Mouse (Mus musculus): ENCODE data around the gene Adamts7. TPM values are rescaled to one million over a fixed set of nuclear protein-coding genes. Genes with fewer than 3 reads are reported as not detected.

The Adamts7 gene
- total RNA-seq, 2 experiments from 2014 or later, result 7.3 to 10.8 TPM

GRCm38 (mm10) chr9:90196262-90196661 is 33.4 kb downstream of the Adamts7 start:
- DNase-seq, result no peak
- intact Hi-C loops (cut with DNase I), result no loop called here

DNA sequence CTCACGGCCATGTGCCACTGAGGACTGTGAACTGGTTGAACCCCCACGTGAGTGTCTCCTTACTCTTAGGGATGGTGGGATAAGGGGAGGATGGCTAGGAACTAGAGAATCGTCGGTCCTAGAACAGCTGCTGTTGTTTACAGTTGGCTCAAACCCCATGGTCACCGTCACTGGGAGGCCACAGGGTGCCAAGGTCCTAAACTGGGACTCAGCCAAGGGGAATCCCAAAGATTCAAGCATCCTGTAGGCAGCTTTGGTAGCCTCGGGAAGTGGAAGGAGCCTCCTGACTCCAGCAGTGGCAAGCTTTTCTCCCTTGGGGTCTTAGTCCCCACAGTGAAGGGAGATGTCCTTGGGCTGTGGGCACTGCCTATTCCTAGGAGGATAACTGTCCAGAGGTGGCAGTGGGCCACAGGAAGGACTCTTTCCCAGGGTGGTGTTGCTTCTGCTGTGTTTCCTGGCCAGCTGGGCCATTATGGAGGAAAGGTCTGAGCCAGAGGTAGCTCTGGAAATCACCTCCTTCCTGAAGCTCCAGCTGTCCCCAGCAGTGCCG is 34.3 kb downstream of the Adamts7 start:
- no peak for DNase-seq
- intact Hi-C loops (cut with DNase I), result no loop called here

GRCm38 (mm10) chr9:90197866-90198383 is 35.1 kb downstream of the Adamts7 start:
- DNase-seq, result peak; percentile 34
- intact Hi-C loops (cut with DNase I), result no loop called here

- intact Hi-C loops (cut with DNase I), result no loop called here
- DNase-seq, result peak; percentile 58
Measured at GRCm38 (mm10) chr9:90198531-90199449, 35.9 kb downstream of the Adamts7 start.

GRCm38 (mm10) chr9:90199611-90200010 is 36.7 kb downstream of the Adamts7 start:
- no peak for DNase-seq
- intact Hi-C loops (cut with DNase I), result loop anchor here (10.0 kb wide), 2 partner anchors 495 to 1845 kb away; no protein-coding TSS in a partner anchor

- intact Hi-C loops (cut with DNase I), result loop anchor here (10.0 kb wide), 2 partner anchors 494 to 1844 kb away; no protein-coding TSS in a partner anchor
Measured at GRCm38 (mm10) chr9:90200501-90200900, 37.6 kb downstream of the Adamts7 start.

DNA sequence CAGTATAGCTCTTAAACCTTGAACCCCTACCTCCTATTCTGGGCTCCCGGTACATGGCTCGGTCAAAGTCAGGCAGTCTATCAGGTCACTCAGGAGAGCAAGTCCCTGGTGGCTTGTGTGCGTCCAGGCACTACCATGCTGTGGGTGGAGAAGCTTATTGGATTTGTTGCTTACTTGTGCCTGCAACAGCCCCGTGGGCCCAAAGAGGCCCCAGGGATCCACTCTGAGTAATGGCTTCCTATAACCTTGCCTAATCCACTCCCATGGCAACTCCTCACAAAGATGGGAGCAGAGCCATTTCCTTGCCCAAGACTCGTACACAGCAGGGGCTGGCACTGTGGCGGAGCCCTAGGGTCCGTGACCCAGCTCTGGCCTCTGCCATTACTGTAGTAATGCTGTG is 38.2 kb downstream of the Adamts7 start:
- DNase-seq, result no peak
- intact Hi-C loops (cut with DNase I), result loop anchor here (10.0 kb wide), 2 partner anchors 494 to 1844 kb away; no protein-coding TSS in a partner anchor

More at GRCm38 (mm10) chr9:90200501-90200900, 37.6 kb downstream of the Adamts7 start:
- no peak for DNase-seq

- DNase-seq, result no peak
- intact Hi-C loops (cut with DNase I), result loop anchor here (10.0 kb wide), 2 partner anchors 493 to 1843 kb away; no protein-coding TSS in a partner anchor
Measured at GRCm38 (mm10) chr9:90201541-90201940, 38.7 kb downstream of the Adamts7 start.

GRCm38 (mm10) chr9:90203233-90203632 is 40.4 kb downstream of the Adamts7 start:
- intact Hi-C loops (cut with DNase I), result loop anchor here (10.0 kb wide), 2 partner anchors 492 to 1842 kb away; no protein-coding TSS in a partner anchor
- DNase-seq, result no peak

DNA sequence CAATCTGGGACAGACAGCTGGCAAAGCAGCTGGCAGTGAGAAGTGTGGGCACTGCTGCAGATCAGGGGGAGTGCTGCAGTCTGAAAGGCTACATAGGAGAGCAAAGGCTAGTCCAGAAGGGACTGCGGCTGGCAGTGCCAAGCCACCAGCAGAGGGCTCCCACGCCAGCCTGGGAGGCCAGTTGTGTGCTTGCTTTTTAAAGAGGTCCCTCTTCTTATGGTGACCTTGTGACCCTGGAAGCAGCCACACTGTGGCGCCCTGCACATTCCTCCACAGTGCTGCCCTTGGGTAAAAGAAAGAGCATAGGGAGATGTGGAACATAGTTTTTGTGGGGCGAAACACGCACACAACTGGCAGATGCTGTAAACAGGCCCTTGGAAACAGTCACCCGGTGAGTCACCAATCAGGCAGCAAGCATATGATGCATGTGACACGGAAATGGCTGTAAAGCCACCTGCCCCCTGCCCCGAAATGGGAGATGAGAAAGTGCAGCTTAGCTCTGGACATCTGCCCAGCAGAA is 41.6 kb downstream of the Adamts7 start:
- no peak for DNase-seq
- intact Hi-C loops (cut with DNase I), result loop anchor here (10.0 kb wide), 2 partner anchors 490 to 1840 kb away; no protein-coding TSS in a partner anchor

DNA sequence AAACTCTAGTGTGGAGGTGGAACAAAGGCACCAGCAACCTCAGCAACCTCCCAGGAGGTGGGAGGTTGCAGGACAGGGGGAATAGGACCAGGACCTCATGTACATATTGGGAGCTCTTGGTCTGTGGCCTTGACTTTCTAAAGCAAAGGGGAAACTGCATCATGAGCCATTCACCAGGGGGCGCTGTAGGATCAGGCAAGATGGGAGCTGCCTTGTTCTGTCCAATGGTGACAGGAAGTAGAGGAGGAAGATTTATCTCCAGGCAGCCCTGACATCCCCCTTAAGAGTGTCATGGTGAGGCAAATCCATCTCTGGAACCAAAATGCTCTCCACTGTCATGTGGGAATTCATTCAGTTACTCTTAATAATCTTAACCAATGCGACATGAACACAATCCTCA is 43.6 kb downstream of the Adamts7 start:
- intact Hi-C loops (cut with DNase I), result loop anchor here (5.0 to 10.0 kb wide), 3 partner anchors 241 to 1838 kb away; no protein-coding TSS in a partner anchor
- peak; percentile 89 for DNase-seq

- DNase-seq, result no peak
- intact Hi-C loops (cut with DNase I), result loop anchor here (5.0 to 10.0 kb wide), 3 partner anchors 239 to 1837 kb away; no protein-coding TSS in a partner anchor
Measured at GRCm38 (mm10) chr9:90207808-90208207, 44.9 kb downstream of the Adamts7 start.

DNA sequence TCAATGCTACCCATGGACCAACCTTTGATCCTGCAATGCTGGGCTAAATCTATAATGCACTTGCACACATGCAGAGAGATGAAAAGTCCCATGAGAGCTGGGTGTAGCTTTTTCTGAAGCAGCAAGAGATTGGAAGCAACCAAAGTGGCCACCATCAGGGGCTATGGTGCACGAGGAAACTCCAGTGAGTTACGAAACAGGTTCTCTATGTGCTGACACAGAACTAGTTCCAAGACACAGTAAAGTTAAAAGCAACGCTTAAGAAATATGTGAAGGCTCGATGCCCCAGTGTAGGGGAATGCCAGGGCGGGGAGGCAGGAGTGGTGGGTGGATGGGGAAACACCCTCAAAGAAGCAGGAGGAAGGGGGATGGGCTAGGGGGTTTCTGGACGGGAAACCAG is 45.8 kb downstream of the Adamts7 start:
- DNase-seq, result no peak
- intact Hi-C loops (cut with DNase I), result loop anchor here (5.0 to 10.0 kb wide), 3 partner anchors 239 to 1836 kb away; no protein-coding TSS in a partner anchor

DNA sequence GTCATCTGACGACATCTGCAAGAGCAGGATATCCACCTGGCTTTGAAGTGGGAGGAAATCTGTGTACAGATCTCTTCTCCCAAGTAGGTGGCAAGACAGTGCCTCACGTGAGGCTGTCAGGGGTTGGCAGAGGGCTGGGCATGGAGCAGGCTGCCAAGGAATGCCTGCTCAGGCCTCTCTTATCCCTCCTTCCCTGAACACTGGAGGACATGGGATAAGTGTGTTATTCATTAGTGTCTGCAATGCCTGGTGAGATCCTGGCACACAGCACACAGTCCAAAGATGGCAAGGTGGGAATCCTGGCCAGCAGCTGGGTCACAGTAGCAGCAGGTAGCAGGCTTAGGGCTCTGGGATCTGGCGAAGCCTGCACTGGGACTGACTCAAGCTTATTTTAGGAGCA is 50.3 kb downstream of the Adamts7 start:
- DNase-seq, result no peak
- intact Hi-C loops (cut with DNase I), result no loop called here

- DNase-seq, result no peak
- intact Hi-C loops (cut with DNase I), result no loop called here
Measured at GRCm38 (mm10) chr9:90216259-90217001, 53.6 kb downstream of the Adamts7 start.

DNA sequence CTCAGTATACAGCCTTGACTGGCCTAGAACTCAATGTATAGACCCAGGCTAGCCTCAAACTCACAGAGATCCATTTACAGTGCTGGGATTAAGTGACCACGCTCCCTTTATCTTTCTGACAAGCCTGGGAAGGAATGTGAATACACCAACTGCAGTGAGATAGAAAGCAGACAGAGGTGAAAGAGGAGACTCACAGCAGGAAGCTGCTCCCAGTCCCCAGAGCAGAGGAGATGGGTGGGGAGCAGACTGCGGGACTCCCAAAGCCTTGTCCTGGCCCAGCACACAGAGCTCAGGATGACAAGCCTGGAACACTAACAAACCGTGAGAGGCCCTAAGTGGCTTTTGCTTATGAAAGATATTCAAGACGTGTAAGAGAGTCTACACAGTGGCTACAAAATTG is 54.6 kb downstream of the Adamts7 start:
- intact Hi-C loops (cut with DNase I), result no loop called here
- no peak for DNase-seq

DNA sequence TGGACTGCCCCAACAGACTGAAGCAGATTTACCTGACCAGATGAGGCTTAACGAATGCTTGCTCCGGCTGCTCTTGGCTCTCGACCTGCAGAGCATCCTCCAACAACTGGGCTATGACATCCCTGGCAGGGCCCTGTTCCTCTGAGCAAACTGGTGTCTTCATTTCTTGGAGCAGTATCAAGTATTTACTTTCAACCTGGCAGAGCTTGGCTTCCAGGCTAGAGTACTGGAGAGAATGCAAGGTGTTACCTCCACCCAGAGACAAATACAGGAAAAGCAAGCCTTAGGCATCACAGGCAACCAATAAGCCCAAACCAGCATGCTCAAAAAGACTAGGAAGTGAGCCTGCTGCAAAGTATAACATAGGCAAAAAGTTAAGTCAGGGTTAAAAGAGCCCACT is 59.4 kb downstream of the Adamts7 start:
- no peak for DNase-seq
- intact Hi-C loops (cut with DNase I), result no loop called here

DNA sequence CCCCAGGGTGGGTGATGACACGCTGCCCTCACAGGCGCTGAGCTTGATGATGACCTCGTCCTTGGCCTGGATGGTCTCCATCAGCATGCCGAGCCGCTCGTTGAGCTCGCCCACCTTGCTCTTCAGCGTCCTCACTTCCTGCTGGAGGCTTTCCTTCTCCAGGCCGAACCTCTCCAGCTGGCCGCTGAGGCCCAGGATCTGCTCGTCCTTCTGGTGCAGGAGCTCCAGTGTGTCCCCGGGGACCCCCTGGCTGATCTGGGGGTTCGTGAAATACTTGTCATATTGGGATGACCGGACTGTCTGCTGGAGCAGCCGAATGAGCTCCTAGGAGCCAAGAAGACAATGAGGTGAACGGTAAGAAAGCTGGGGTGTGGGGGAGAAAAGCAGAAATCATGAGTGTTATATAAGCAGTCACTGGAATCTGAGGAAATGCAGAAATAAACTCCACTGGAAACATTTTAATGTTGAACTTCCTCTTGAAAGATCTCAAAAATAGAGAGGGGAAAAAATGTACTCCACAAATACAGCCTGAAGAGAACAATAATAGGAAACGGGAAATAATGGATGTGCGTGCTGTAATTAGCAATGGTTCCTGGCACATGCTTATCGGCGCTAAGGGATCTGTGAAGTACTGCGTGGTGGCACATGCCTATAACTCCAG is 63.3 kb downstream of the Adamts7 start:
- no peak for DNase-seq
- intact Hi-C loops (cut with DNase I), result no loop called here

GRCm38 (mm10) chr9:90226742-90227096 is 63.9 kb downstream of the Adamts7 start:
- intact Hi-C loops (cut with DNase I), result no loop called here
- DNase-seq, result no peak

GRCm38 (mm10) chr9:90227171-90227570 is 64.3 kb downstream of the Adamts7 start:
- intact Hi-C loops (cut with DNase I), result no loop called here
- no peak for DNase-seq

Data from left cerebral cortex, postnatal 4 days (tissue).